Mouse (Mus musculus): Measurements from ENCODE around the gene Ccpg1. TPM values are rescaled to one million over a fixed set of nuclear protein-coding genes. Genes with fewer than 3 reads are reported as not detected.

Ccpg1 gene
- polyA plus RNA-seq, 1 experiment from 2014 or later = 36.1 TPM

DNA sequence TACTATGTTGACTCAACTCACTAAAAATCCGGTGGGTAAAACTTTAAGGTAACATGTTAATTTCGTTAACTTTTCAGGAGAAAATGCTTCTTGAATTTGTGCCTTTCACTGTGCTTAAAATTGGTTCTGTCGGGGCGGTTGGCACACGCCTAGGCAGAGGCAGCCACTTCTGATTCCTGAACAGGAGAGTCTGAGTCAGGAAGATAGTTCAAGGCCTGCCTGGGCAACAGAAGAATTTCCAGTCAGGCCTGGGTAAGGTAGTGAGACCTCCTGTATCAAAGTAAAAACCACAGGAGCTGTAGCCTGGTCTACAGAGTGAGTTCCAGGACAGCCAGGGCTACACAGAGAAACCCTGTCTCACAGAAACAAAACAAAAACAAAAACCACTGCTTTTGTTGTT is 7.3 kb downstream of the Ccpg1 start:
- no peak for DNase-seq (ENCODE audit: low spot score)

DNA sequence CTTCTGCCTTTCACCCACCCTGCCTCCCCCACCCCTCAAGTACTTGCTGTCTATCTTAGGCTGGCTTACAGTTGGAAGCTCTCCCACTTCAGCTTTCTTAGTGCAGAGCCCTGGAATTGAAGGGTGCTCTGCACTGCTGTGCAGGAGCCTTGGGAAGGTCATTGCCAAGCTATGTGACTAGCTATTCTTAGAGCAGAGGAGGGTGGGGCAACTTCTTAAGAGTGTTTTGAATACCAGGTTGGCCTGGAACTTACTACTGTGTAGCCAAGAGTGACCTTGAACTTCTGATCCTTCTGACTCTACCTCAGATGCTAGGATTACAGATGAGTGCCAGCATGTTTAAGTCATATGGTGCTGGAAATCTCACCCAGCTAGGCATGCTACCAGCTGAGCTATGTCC is 10.9 kb downstream of the Ccpg1 start:
- no peak for DNase-seq (ENCODE audit: low spot score)

DNA sequence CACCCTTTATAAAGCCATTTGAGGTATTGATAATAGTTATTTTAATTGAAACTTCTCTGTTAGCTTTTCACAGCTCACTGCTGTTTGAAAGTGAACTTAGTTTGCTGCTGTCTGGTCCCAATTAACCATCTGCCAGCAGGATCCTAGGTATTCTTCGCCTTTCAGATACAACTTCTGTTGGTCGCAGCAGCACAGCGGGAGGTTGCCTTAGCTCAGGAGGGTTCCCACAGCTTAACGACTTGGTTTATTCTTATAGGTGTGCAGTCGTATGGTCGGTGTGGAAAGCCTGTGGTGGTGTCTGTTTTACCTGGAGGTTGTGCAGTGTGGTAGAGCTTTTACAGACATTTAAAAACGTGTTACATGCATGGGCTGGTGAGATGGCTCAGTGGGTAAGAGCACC is 11.6 kb downstream of the Ccpg1 start:
- DNase-seq (ENCODE audit: low spot score) = no peak

DNA sequence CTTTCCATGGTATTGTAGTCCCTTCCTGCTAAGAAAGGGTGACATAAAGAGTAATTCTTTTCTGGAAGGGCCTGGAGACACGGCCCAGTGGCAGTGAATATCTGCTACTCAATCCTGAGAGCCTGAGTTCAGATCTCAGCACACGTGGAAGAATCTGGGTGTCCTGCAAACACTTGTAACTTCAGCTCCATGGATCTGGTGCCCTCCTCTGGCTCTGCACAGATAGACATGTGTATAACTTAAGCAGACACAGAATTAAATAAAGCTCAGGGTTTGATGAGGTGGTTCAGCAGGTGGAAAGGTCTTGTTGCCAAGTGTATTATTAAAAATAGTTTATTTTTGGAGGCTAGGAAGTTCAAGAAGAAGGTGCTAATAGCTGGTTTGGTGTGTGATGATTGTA is 15.3 kb downstream of the Ccpg1 start:
- no peak for DNase-seq (ENCODE audit: low spot score)

DNA sequence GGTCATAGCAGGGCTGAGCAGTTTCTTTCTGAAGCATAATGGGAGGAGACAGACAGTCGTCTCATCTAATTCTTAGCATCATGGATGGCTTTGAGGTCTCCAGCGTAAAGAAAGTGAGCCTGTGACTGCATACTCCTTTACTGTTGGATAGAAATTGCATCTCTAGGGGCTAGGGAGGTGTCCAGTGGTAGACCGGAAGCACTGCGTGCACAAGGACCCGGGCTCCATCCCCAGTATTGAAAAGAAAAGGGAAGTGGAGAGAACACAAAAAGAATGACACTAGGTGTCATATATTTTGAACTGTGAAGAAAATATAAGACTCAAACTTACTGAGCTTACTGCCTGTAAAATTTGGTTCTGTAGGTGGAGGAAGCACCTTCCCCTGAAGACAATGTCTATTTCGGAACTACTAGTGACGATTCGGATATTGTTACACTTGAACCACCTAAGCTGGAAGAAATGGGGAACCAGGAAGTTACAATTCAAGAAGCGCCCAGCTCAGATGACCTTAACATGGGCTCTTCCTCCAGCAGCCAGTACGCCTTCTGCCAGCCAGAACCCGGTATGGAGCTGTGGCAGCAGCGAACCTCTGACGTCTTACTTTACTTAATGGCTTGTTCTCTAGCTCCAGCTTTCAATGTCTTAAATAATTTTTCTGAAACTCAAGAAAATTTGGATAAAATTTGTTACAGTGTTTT is 16.2 kb downstream of the Ccpg1 start:
- DNase-seq (ENCODE audit: low spot score) = no peak

DNA sequence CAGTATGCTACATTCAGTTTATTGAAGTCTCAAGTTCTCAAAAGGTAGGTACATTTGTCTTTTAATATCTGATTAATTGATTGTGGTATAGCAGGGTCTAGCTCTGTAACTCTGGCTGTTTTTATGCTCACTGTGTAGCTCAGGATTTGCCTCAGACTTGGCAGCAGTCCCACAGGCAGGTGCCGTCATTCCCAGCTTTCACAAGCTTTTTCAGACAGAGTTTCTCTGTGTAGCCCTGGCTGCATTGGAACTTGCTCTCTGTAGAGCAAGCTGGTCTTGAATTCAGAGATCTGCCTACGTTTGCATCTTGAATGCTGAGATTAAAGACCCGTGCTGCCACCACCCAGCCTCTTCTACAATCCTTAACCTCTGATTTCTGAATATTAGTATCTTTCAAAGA is 16.9 kb downstream of the Ccpg1 start:
- no peak for DNase-seq (ENCODE audit: low spot score)

DNA sequence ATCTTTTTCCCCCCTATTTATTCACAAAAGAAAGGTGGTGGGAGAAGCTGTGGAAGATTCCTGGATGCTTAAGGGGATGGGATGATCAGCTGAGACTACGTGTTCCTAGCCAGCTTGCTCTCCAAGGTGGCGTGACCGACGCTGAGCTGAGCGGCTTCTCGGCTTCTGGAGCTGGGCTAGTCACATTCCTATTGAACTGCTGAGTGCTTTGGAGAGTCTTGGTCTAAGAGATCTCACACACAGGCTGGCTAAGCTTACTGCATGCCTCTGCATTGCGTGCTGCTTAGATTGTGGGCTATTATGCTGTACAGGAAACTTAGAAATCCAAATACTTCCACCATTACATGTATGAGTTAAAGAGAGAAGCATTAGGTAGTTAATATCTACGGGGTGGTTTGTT is 18.8 kb downstream of the Ccpg1 start:
- no peak for DNase-seq (ENCODE audit: low spot score)

DNA sequence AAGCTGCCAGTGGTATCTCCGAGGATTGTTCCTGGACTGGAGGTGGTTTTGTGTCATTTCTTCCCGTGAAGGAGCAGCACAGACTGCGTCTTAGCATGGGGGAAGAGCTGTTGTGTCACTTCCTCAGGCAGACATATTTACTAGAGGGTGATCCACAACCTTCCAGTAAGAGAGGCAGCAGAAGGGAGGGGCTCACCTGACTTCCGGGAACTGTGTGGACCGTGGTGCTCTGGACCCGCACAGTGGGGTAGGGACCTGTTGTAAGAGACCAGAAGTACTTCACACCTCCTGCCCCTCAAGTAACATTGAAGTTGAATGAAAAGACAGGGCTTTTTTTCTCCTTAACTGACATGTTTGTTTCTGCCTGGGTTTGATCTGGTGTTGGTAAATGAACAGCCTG is 19.9 kb downstream of the Ccpg1 start:
- no peak for DNase-seq (ENCODE audit: low spot score)

DNA sequence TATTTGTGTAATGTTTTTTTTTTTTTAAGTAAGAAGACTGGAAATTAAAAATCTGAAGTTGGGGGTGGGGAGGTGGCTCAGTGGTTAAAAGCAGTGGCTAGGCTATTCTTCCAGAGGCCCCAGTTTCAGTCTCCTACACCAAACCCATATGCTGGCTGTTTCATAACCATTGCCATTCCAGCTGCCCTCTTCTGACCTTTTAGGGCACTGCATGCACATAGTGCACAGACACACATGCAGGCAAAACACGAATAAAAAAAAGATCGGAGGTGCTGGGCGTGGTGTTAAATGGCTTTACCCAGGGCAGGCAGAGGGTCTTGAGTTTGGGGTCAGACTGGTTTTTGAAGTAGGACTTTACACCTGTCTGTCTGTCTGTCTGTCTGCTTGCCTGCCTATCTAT is 20.9 kb downstream of the Ccpg1 start:
- DNase-seq (ENCODE audit: low spot score) = peak; percentile 16

DNA sequence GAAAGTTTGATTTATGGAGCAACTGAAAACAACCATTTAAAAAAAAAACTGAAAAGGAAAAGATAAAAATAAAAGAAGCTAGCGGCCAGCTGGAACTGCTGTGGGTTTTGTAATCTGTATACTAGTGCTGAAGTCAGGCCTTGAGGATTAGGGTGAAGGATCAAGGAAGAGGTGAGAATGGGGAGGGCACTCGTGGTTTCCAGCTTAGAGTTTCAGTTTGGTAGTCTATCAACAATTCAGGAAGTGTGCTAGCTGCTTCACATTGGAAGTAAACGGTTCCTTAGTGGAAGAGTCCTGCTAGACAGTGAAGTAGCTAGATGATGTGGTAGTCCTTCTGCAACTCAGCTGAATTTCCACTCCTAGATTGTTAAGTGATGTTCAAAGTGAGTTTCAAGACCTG is 23.2 kb downstream of the Ccpg1 start:
- no peak for DNase-seq (ENCODE audit: low spot score)

DNA sequence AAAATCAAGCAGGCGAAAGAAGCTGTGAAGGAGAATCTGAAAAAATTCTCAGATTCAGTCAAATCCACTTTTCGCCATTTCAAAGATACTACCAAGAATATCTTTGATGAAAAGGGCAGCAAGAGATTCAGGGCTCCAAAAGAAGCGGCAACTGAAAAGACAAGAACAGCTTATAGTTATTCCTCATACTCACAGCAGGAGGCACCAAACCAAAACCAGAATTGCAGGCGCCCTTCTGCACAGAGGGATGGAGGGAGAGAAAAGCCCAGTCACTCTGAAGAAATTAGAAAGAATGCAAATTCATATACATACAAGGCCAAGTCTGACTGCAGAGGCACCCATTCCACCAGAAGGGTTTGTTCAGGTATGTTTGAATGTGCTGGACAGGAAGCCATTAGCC is 27.4 kb downstream of the Ccpg1 start:
- no peak for DNase-seq (ENCODE audit: low spot score)

DNA sequence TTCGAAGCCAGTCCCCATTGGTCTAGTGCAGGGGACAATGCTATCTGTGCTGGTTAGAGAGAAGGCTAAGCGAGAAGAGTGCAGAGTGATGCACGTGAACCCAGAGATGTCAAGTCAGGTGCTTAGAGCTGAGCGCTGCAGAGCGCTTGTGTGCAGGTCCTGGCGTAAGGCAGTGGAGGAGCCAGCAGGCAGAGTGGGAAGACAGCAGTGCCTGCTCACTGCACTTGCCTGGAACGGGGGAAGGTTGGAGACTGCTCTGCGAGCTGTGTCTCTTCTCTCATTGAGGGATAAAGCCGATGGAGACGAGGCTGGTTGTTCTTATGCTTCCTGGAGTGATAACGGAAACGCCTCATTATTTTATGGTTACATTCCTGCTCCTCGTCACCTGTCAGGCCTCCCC is 29.5 kb downstream of the Ccpg1 start:
- DNase-seq (ENCODE audit: low spot score) = no peak

DNA sequence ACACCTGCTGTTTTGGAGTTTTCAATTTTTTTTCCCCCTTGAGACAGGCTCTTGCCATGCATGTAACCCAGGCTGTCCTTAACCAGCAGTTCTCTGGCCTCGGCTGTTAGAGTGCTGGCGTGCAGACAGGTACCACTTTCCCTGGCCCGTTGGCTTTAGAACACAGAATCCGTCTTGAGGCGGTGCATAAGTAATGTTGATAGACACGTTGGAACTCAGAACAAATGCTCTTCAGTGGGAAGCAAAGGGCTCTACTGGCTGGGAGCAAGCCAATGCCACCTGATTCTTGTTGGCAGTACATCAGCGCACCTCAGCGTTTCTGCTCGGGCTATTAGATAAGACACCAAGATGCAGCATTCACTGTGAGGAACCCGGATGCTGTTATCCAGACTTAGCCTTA is 34.6 kb downstream of the Ccpg1 start:
- DNase-seq (ENCODE audit: low spot score) = no peak

DNA sequence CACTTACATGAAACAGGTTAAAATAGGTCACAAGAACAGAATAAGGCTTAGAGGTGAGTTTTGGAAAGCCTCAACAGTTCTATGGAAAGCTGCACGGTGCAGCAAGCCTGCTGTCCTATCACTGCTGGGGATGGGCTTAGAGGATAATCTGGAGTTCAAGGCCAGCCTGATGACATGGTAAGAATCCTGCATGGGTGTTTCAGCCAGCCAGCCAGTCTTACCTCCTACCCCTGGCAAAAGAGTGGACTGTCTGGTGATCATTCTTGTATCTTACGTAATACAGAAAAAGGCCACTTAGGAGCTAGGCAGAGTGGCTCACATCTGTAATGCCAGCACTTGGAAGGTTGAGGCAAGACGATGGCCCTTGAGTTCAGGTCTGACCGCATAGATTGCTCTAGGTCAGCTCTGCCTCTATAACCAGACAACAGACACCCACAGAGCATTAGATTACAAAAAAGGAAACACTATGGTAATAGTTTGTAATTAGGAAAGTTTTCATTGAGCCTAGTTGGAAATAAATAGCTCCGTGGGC is 35.4 kb downstream of the Ccpg1 start:
- no peak for DNase-seq (ENCODE audit: low spot score)

DNA sequence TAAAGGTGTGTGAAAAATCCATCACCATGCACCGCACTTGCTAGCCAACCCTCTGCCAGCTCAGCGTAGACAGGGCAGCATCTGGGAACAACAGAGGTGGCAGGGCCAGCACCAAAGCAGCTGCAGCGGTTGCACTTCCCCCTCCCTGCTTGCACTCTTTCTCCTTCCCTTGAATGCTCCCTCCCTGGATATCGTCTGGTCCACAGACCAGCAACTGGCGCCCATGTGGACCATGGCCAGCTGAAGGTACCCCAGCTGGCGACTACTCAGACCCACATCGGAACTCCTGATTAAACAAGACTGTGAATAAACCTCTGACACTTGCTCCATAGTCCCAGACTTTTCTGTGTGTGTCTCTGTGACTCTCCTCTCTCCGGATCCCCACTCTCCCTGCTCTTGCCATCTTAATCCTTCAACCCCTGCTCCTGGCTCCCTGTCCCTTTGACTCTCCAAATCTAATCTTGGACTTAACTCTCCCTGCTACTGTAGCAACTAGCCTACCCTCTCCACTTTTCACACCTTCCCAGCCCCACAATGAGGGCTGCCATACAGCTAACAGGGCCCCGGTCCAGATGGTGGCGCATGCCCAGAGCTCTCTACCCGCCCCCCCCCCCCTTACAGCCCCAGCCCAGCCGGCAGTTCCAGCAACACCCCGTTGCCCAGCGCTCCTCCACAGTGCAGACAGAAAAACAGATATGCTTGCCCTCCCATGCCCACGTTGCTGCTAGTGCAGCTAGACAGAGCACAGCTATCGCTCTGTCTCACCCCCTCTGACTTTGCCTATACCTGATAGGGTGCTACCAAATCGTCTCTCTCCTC is 40.8 kb downstream of the Ccpg1 start:
- DNase-seq (ENCODE audit: low spot score) = no peak

DNA sequence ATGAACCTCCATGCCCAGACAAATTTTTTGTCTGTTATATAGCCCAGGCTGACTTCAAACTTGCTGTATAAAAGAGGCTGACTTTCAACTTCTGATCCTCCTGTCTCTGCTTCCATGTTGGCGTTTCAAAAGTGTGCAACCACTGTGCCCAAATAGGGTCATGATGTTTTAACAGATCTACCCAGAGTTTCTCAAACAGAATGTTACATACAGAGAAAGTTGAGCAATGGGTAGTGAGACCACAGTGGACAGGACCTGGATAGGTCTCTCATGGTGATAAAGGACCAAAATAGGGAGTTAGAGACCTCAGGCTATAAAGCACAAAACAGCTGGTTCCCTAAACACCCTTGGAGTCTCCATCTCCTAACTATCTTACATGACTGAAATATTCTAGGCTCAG is 45.2 kb downstream of the Ccpg1 start:
- no peak for DNase-seq (ENCODE audit: low spot score)

DNA sequence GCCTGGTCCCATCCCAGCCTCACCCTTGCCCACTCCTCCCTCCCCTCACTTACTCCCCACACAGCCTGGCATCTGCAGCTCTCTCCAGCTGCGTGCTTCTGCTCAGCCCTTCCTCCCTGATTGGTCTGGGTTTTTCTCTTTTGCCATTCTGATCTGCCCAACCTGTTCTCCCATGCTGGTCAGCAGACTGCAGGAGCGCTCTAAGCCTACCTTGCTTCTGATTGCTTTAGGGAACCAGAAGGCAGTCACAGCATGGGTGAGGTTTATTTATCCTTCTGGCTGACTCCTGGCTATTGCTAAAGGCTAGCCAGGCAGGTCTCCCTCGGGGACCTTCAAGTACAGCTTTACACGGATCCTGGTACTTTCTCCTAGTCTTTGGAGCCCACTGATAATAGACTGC is 46.2 kb downstream of the Ccpg1 start:
- DNase-seq (ENCODE audit: low spot score) = no peak

DNA sequence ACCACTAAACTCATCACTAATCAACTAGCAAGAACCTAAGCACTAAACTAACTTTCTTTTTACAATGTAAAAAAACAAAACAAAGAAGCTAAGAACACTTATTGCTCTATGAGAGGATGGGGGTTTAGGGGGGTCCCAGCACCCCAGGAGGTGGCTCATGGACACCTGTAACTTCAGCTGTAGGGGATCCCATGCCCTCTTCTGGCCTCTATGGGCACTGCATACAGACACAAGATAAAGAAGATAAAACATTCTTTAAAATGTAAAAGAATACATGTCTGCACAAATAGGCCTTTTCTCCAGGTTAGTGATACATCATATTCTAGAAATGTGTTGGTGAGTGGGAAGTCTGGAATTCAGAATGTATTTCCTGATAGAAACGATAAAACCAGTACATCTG is 48.2 kb downstream of the Ccpg1 start:
- DNase-seq (ENCODE audit: low spot score) = no peak

DNA sequence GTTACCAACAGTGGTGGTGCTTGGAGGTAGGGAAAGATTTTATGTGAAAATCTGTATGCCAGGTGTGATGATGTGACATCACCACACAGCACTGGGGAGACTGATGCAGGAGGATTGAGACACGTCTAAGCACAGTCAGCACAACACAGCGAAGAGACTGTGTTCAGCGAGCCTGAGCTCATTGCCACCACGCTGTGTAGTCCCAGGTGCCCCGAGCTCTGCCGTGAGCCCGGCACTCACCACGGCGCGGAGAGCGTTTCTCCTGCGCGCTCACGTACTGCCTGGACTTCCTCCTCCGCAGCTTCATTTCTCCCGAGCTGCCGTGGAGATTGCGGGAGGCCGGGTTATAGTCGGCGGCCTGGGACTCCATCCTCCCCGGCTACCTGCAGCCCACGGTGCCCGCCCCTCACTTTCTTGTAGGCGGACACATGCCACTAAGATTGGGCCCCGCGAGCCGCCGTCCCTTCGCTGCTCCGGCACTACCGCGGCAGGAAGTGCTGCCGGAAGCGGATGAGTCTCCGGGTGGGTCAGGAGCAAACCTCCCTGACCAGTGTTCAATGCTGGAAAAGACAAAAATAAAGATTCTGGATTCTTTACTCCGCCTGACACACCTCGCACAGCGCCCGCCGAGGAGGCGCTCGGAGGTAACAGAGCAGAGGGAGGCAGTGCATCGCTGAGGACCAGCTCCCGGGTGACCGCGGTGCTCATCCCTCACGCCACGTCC is 54.2 kb downstream of the Ccpg1 start:
- peak; percentile 90 for DNase-seq (ENCODE audit: low spot score)

DNA sequence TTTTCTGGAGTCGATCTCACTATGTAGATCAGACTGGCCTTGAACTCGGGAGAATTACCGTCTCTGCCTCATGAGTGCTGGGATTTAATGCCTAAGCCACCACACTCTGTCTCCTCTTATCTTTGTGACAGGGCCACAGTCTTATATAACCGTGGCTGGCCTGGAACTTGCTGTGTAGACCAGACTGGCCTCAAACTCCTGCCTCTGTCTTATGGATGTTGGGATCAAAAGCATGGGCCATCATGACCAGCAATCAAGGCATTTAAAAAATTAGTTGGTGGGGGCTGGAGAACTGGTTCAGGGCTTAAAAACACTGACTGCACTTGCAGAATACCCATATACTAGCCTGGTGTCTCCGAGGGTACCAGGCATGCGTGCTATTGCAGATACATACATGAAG is 54.9 kb downstream of the Ccpg1 start, which contains the start of gene Pigb:
Pigb (minus strand) TSS at position 299 of the 400 bp plus-strand sequence.
- DNase-seq (ENCODE audit: low spot score) = no peak

DNA sequence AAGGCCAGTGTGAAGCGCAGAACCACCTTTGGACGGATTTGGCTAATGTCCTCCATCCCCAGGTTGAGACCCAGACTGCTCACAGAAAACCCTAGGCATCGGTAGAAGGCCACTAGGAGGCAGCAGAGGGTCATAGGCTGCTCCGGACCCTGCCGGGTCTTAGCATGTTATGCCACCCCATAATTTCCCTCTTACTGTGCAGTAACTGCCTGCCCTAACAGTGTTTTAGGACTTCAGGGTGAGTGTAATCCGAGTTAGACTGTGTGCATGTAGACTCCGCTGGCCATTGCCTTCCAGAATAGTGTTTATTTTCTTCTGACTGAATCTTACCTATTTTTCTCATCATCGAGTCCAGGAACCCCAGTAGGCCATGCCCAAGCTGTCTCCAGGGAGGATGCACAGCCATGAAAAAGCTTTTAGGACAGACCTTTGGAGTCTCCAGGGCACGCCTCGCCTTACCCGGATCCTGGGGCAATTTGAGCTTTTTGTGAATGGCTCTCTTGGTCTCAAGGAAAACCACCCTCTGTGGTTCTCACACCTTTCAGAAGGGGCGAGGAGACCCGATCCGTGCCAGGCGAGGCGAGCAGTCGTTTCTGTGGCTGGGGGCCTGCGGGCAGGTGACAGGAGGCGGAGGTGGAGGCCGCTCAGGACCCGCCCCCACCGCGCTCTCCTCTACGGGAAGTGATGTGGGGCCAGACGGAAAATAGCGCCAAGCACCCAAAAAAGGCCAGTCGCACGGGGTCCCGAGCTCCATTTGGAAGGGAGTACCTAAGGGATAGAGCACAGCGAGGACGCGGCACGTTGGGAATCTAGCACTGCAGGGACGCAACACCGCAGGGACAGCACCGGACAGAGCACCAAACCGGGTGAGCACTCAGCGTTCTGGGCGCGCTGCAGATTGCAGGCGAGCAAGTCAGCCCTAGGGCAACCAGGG is 59.2 kb downstream of the Ccpg1 start, which contains the start of gene Rab27a:
Rab27a (plus strand) TSS at position 709 of the 934 bp plus-strand sequence.
- peak; percentile 89 for DNase-seq (ENCODE audit: low spot score)

Measured in thymus, postnatal 0 days (tissue).